Mouse (Mus musculus): Measurements from ENCODE around the gene Phgdh. TPM values are rescaled to one million over a fixed set of nuclear protein-coding genes. Genes with fewer than 3 reads are reported as not detected.
A peak's percentile ranks its signal among the peaks of the same experiment; 100 is the strongest.
"Not testable (repeated sequence)": the region's sequence is repeated elsewhere in the genome, so short reads cannot be mapped to it uniquely, and the experiment has no call there.

The Phgdh gene
- polyA plus RNA-seq (2015; fragmentation: Nextera tagmentation; extraction: Ambion mirVana), result 239 and 277 TPM in 2 replicates

GRCm38 (mm10) chr3:98339706-98340109 lies at the start of gene Phgdh:
Gene Phgdh (minus strand): TSS chr3:98339990.
- H3K36me3 ChIP-seq (ENCODE audit: poor library complexity, severe bottlenecking); H3K9me3 ChIP-seq (replicated peaks); H3K27me3 ChIP-seq: not testable (repeated sequence)
- peak; percentile 79 for ATAC-seq
- H3K4me3 ChIP-seq, result peak within 1 kb of the TSS; percentile 63
- H3K4me1 ChIP-seq, result peaks cover 41% of the 10 kb centered on the region
- peak within 1 kb of the TSS; percentile 45 for H3K27ac ChIP-seq
- WGBS, result 3% methylated on average over 10 of the region's 10 CpGs
- H3K9ac ChIP-seq, result peak within 1 kb of the TSS; percentile 80
- peak within 1 kb of the TSS; percentile 93 for H3K4me2 ChIP-seq

- H3K4me1 ChIP-seq, result peaks cover 7% of the 10 kb centered on the region; the same call in 1 of the 2 replicates
- H3K27me3 ChIP-seq, result no peaks in the 10 kb centered on the region
- H3K4me3 ChIP-seq, result no peak overlapping the region
- H3K9ac ChIP-seq, result no peak overlapping the region
- no peak overlapping the region for H3K27ac ChIP-seq
- H3K9me3 ChIP-seq (replicated peaks), result no peaks in the 10 kb centered on the region
- WGBS, result 62% methylated on average over 3 of the region's 3 CpGs
- no peak overlapping the region for H3K4me2 ChIP-seq
- H3K36me3 ChIP-seq (ENCODE audit: poor library complexity, severe bottlenecking), result no peaks in the 10 kb centered on the region
- ATAC-seq, result peak; percentile 48; the same call in 1 of the 2 replicates
Observed at GRCm38 (mm10) chr3:98389305-98389704, 49.5 kb upstream of the Phgdh start.

- Histone ChIP-seq H3K27ac (no peak overlapping the region), H3K4me1 (peaks cover 21% of the 10 kb centered on the region), H3K9me3 (replicated peaks) (no peaks in the 10 kb centered on the region), H3K4me2 (no peak overlapping the region), H3K27me3 (no peaks in the 10 kb centered on the region), H3K36me3 (ENCODE audit: poor library complexity, severe bottlenecking) (no peaks in the 10 kb centered on the region), H3K9ac (no peak overlapping the region), H3K4me3 (no peak overlapping the region)
- ATAC-seq, result no peak
- WGBS, result 86% methylated on average over 7 of the region's 7 CpGs
Observed at GRCm38 (mm10) chr3:98387756-98388155, 48.0 kb upstream of the Phgdh start.

GRCm38 (mm10) chr3:98387086-98387485 lies 47.3 kb upstream of the Phgdh start:
- Histone ChIP-seq H3K27me3 (no peaks in the 10 kb centered on the region), H3K9ac (no peak overlapping the region), H3K4me2 (no peak overlapping the region), H3K9me3 (replicated peaks) (no peaks in the 10 kb centered on the region), H3K36me3 (ENCODE audit: poor library complexity, severe bottlenecking) (no peaks in the 10 kb centered on the region), H3K27ac (no peak overlapping the region), H3K4me1 (peaks cover 21% of the 10 kb centered on the region), H3K4me3 (no peak overlapping the region)
- WGBS, result 85% methylated on average over 4 of the region's 4 CpGs
- ATAC-seq, result no peak

- H3K4me1 ChIP-seq, result peaks cover 24% of the 10 kb centered on the region
- no peaks in the 10 kb centered on the region for H3K27me3 ChIP-seq
- H3K9me3 ChIP-seq (replicated peaks), result no peaks in the 10 kb centered on the region
- peak overlapping the region; percentile 91 for H3K27ac ChIP-seq
- peak overlapping the region; percentile 92 for H3K4me2 ChIP-seq
- H3K4me3 ChIP-seq, result peak overlapping the region; percentile 79
- ATAC-seq, result peak; percentile 16
- no peaks in the 10 kb centered on the region for H3K36me3 ChIP-seq (ENCODE audit: poor library complexity, severe bottlenecking)
- peak overlapping the region; percentile 93 for H3K9ac ChIP-seq
- 10% methylated on average over 21 of the region's 21 CpGs for WGBS
Observed at GRCm38 (mm10) chr3:98383024-98383790, 43.4 kb upstream of the Phgdh start.

GRCm38 (mm10) chr3:98382246-98382939 lies 42.6 kb upstream of the Phgdh start, which contains the start of gene Zfp697:
Gene Zfp697 (plus strand): TSS chr3:98382461.
- Histone ChIP-seq H3K27ac (peak within 1 kb of the TSS; percentile 91), H3K9ac (peak within 1 kb of the TSS; percentile 93), H3K4me1 (peaks cover 24% of the 10 kb centered on the region), H3K27me3 (no peaks in the 10 kb centered on the region), H3K4me3 (peak within 1 kb of the TSS; percentile 79), H3K9me3 (replicated peaks) (no peaks in the 10 kb centered on the region), H3K4me2 (peak within 1 kb of the TSS; percentile 92), H3K36me3 (ENCODE audit: poor library complexity, severe bottlenecking) (no peaks in the 10 kb centered on the region)
- ATAC-seq, result peak; percentile 94
- under 1% methylated on average over 41 of the region's 42 CpGs for WGBS

- Histone ChIP-seq H3K9ac (peak overlapping the region; percentile 93), H3K4me2 (peak overlapping the region; percentile 92), H3K4me3 (peak overlapping the region; percentile 79), H3K9me3 (replicated peaks) (no peaks in the 10 kb centered on the region), H3K4me1 (peaks cover 24% of the 10 kb centered on the region), H3K27ac (peak overlapping the region; percentile 91; the same call in 1 of the 2 replicates), H3K27me3 (no peaks in the 10 kb centered on the region), H3K36me3 (ENCODE audit: poor library complexity, severe bottlenecking) (no peaks in the 10 kb centered on the region)
- ATAC-seq, result peak; percentile 12
- WGBS, result 7% methylated on average over 16 of the region's 17 CpGs
Observed at GRCm38 (mm10) chr3:98381677-98382245, 42.0 kb upstream of the Phgdh start.

GRCm38 (mm10) chr3:98379236-98379635 lies 39.4 kb upstream of the Phgdh start:
- Histone ChIP-seq H3K27ac (no peak overlapping the region), H3K36me3 (ENCODE audit: poor library complexity, severe bottlenecking) (no peaks in the 10 kb centered on the region), H3K4me2 (no peak overlapping the region), H3K9ac (no peak overlapping the region), H3K4me3 (no peak overlapping the region), H3K9me3 (replicated peaks) (no peaks in the 10 kb centered on the region), H3K27me3 (no peaks in the 10 kb centered on the region), H3K4me1 (peaks cover 17% of the 10 kb centered on the region)
- ATAC-seq, result no peak
- 42% methylated on average over 7 of the region's 7 CpGs for WGBS

- H3K27ac ChIP-seq, result no peak overlapping the region
- H3K4me1 ChIP-seq, result peaks cover 7% of the 10 kb centered on the region
- H3K4me3 ChIP-seq, result no peak overlapping the region
- no peaks in the 10 kb centered on the region for H3K36me3 ChIP-seq (ENCODE audit: poor library complexity, severe bottlenecking)
- H3K9ac ChIP-seq, result no peak overlapping the region
- no peak overlapping the region for H3K4me2 ChIP-seq
- WGBS, result 85% methylated on average over 4 of the region's 4 CpGs
- no peak for ATAC-seq
- H3K9me3 ChIP-seq (replicated peaks), result no peaks in the 10 kb centered on the region
- no peaks in the 10 kb centered on the region for H3K27me3 ChIP-seq
Observed at GRCm38 (mm10) chr3:98378267-98378666, 38.5 kb upstream of the Phgdh start.

- WGBS, result 84% methylated on average over 5 of the region's 5 CpGs
- Histone ChIP-seq H3K4me3 (no peak overlapping the region), H3K9me3 (replicated peaks) (no peaks in the 10 kb centered on the region), H3K27ac (no peak overlapping the region), H3K9ac (no peak overlapping the region), H3K4me2 (no peak overlapping the region), H3K36me3 (ENCODE audit: poor library complexity, severe bottlenecking) (no peaks in the 10 kb centered on the region), H3K27me3 (no peaks in the 10 kb centered on the region), H3K4me1 (no peaks in the 10 kb centered on the region)
- no peak for ATAC-seq
Observed at GRCm38 (mm10) chr3:98374980-98375379, 35.2 kb upstream of the Phgdh start.

GRCm38 (mm10) chr3:98374062-98374719 lies 34.4 kb upstream of the Phgdh start:
- no peak overlapping the region for H3K9ac ChIP-seq
- 82% methylated on average over 3 of the region's 3 CpGs for WGBS
- no peak overlapping the region for H3K4me2 ChIP-seq
- H3K27ac ChIP-seq, result no peak overlapping the region
- no peak for ATAC-seq
- H3K36me3 ChIP-seq (ENCODE audit: poor library complexity, severe bottlenecking), result no peaks in the 10 kb centered on the region
- H3K27me3 ChIP-seq, result no peaks in the 10 kb centered on the region
- no peak overlapping the region for H3K4me3 ChIP-seq
- H3K9me3 ChIP-seq (replicated peaks), result no peaks in the 10 kb centered on the region
- H3K4me1 ChIP-seq, result no peaks in the 10 kb centered on the region

GRCm38 (mm10) chr3:98368776-98369175 lies 29.0 kb upstream of the Phgdh start:
- Histone ChIP-seq H3K4me2 (no peak overlapping the region), H3K9ac (no peak overlapping the region), H3K4me1 (no peaks in the 10 kb centered on the region), H3K27ac (no peak overlapping the region), H3K27me3 (no peaks in the 10 kb centered on the region), H3K9me3 (replicated peaks) (no peaks in the 10 kb centered on the region), H3K4me3 (no peak overlapping the region), H3K36me3 (ENCODE audit: poor library complexity, severe bottlenecking) (no peaks in the 10 kb centered on the region)
- WGBS, result 96% methylated on average over 2 of the region's 2 CpGs
- ATAC-seq, result no peak
